Mouse (Mus musculus) forebrain, embryonic 13.5 days (tissue): ENCODE data around the gene Strn. TPM values are rescaled to one million over a fixed set of nuclear protein-coding genes. Genes with fewer than 3 reads are reported as not detected.

Source experiments
- ATAC-seq: fragments of 200-750 bp; cut with Nextera tagmentation; 2 replicates; pipeline ENCODE4 v1.8.0; 2017
- H3K27ac ChIP-seq: fragments of 300-500 bp; sonication (generic); 2 replicates; pipeline ENCODE4 v1.5.1; 2015; ENCODE audit warnings: inconsistent platforms, mild to moderate bottlenecking, moderate library complexity
- H3K27me3 ChIP-seq: fragments of 300-500 bp; sonication (generic); 2 replicates; pipeline ENCODE4 v1.6.1; 2015; ENCODE audit warnings: mild to moderate bottlenecking, inconsistent platforms
- H3K36me3 ChIP-seq: fragments of 300-500 bp; sonication (generic); 2 replicates; pipeline ENCODE4 v1.6.1; 2015; ENCODE audit warnings: mild to moderate bottlenecking, inconsistent platforms; ENCODE audit not compliant: poor library complexity, severe bottlenecking
- H3K4me1 ChIP-seq: fragments of 300-500 bp; sonication (generic); 2 replicates; pipeline ENCODE4 v1.6.1; 2015; ENCODE audit warnings: inconsistent platforms
- H3K4me2 ChIP-seq: fragments of 300-500 bp; sonication (generic); 2 replicates; pipeline ENCODE4 v1.6.1; 2015; ENCODE audit warnings: inconsistent platforms, mild to moderate bottlenecking, moderate library complexity
- H3K4me3 ChIP-seq: fragments of 300-500 bp; sonication (generic); 2 replicates; pipeline ENCODE4 v1.5.1; 2015; ENCODE audit warnings: mild to moderate bottlenecking, inconsistent platforms
- H3K9ac ChIP-seq: fragments of 300-500 bp; sonication (generic); 2 replicates; pipeline ENCODE4 v1.6.1; 2015; ENCODE audit warnings: mild to moderate bottlenecking, inconsistent platforms
- H3K9me3 ChIP-seq: fragments of 300-500 bp; sonication (generic); replicated peaks from 2 replicates; pipeline ENCODE4 v1.6.1; 2016; ENCODE audit warnings: inconsistent platforms
- WGBS: fragments of 180-500 bp; shearing (Covaris S2); methylation state at CpG from one replicate; pipeline ENCODE4 v1.1.7; 2015; 5-methylcytosine and 5-hydroxymethylcytosine counted together
- polyA plus RNA-seq: library from polyadenylated mRNA; unstranded; fragments of >200 nt; fragmentation: Nextera tagmentation; extraction: Ambion mirVana; gene quantifications from 2 replicates; pipeline ENCODE4 v1.2.1, GENCODE M21; 2015

The Strn gene
- 4.5 and 5.8 TPM in 2 replicates for polyA plus RNA-seq

GRCm38 (mm10) chr17:78737096-78737495 is at the start of gene Strn:
Gene Strn, minus strand, starts transcription at chr17:78737196.
- peak within 1 kb of the TSS; percentile 86 for H3K4me2 ChIP-seq
- peak within 1 kb of the TSS; percentile 92 for H3K4me3 ChIP-seq
- peaks cover 25% of the 10 kb centered on the region for H3K4me1 ChIP-seq
- peak within 1 kb of the TSS; percentile 90 for H3K9ac ChIP-seq
- 40% methylated on average over 4 of the region's 4 CpGs for WGBS
- no peaks in the 10 kb centered on the region for H3K9me3 ChIP-seq
- 0 out of 2 replicates have a peak, but pooled peaks cover 4% of the 10 kb centered on the region for H3K36me3 ChIP-seq
- no peaks in the 10 kb centered on the region for H3K27me3 ChIP-seq
- no peak for ATAC-seq
- peak within 1 kb of the TSS; percentile 76 for H3K27ac ChIP-seq

DNA sequence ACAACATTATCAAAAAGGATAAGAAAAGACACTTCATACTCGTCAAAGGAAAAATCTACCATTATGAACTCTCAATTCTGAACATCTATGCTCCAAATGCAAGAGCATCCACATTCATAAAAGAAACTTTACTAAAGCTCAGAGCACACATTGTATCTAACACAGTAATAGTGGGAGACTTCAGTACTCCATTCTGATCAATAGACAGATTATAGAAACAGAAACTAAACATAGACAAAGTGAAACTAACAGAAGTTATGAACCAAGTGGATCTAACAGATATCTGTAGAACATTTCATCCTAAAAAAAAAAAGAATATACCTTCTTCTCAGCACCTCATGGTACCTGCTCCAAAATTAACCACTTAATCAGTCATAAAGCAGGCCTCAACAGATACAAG is 41.8 kb upstream of the Strn start:
- no peaks in the 10 kb centered on the region for H3K9me3 ChIP-seq
- H3K4me3 ChIP-seq: no peak overlapping the region
- H3K36me3 ChIP-seq: peaks cover 34% of the 10 kb centered on the region
- H3K4me1 ChIP-seq: no peaks in the 10 kb centered on the region
- no peaks in the 10 kb centered on the region for H3K27me3 ChIP-seq
- 89% methylated on average over 1 of the region's 1 CpGs for WGBS
- no peak overlapping the region for H3K9ac ChIP-seq
- no peak for ATAC-seq
- H3K27ac ChIP-seq: no peak overlapping the region
- no peak overlapping the region for H3K4me2 ChIP-seq

GRCm38 (mm10) chr17:78772317-78772716 is 35.3 kb upstream of the Strn start:
- no peak overlapping the region for H3K4me3 ChIP-seq
- no peak overlapping the region for H3K4me2 ChIP-seq
- ATAC-seq: no peak
- no peaks in the 10 kb centered on the region for H3K4me1 ChIP-seq
- WGBS: 89% methylated on average over 2 of the region's 2 CpGs
- no peaks in the 10 kb centered on the region for H3K27me3 ChIP-seq
- H3K36me3 ChIP-seq: peaks cover 42% of the 10 kb centered on the region
- H3K9me3 ChIP-seq: no peaks in the 10 kb centered on the region
- H3K9ac ChIP-seq: no peak overlapping the region
- no peak overlapping the region for H3K27ac ChIP-seq

GRCm38 (mm10) chr17:78770932-78771331 is 33.9 kb upstream of the Strn start:
- Histone ChIP-seq H3K27ac (no peak overlapping the region), H3K36me3 (peaks cover 46% of the 10 kb centered on the region), H3K9ac (no peak overlapping the region), H3K9me3 (no peaks in the 10 kb centered on the region), H3K4me1 (no peaks in the 10 kb centered on the region), H3K27me3 (no peaks in the 10 kb centered on the region), H3K4me2 (no peak overlapping the region), H3K4me3 (no peak overlapping the region)
- WGBS: 81% methylated on average over 7 of the region's 7 CpGs
- ATAC-seq: no peak

DNA sequence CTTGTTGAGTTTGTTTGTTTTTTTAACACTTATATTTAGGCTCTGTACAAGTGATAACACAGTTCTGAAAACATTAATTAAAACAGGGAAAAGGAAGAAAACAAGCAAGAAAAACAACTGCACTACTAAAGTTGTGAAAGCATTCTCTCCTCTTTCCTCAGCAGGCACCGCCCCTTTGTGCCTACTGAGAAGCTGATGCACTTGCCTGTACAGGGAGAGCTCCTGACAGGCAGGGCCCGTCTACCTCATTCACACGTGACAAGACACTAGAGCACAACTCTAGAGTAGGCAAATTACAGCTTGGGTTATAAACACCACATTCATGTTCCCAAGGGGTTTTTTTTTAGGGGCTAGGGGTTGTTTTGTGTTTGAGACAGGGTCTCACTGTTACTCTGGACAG is 32.3 kb upstream of the Strn start:
- 81% methylated on average over 3 of the region's 3 CpGs for WGBS
- peaks cover 62% of the 10 kb centered on the region for H3K36me3 ChIP-seq
- no peak for ATAC-seq

GRCm38 (mm10) chr17:78768937-78769336 is 31.9 kb upstream of the Strn start:
- Histone ChIP-seq H3K9ac (no peak overlapping the region), H3K27ac (no peak overlapping the region), H3K36me3 (peaks cover 66% of the 10 kb centered on the region), H3K4me1 (no peaks in the 10 kb centered on the region), H3K9me3 (no peaks in the 10 kb centered on the region), H3K27me3 (no peaks in the 10 kb centered on the region), H3K4me2 (no peak overlapping the region), H3K4me3 (no peak overlapping the region)
- no peak for ATAC-seq
- WGBS: 84% methylated on average over 2 of the region's 2 CpGs

More for the DNA sequence above, 32.3 kb upstream of the Strn start:
- Histone ChIP-seq H3K4me2 (no peak overlapping the region), H3K27me3 (no peaks in the 10 kb centered on the region), H3K9me3 (no peaks in the 10 kb centered on the region), H3K27ac (no peak overlapping the region), H3K4me3 (no peak overlapping the region), H3K4me1 (no peaks in the 10 kb centered on the region), H3K9ac (no peak overlapping the region)

- ATAC-seq: no peak
- Histone ChIP-seq H3K9ac (no peak overlapping the region), H3K4me3 (no peak overlapping the region), H3K27me3 (no peaks in the 10 kb centered on the region), H3K4me1 (no peaks in the 10 kb centered on the region), H3K9me3 (no peaks in the 10 kb centered on the region), H3K36me3 (peaks cover 66% of the 10 kb centered on the region), H3K4me2 (no peak overlapping the region), H3K27ac (no peak overlapping the region)
- 77% methylated on average over 8 of the region's 8 CpGs for WGBS
Measured at GRCm38 (mm10) chr17:78767546-78767945, 30.6 kb upstream of the Strn start.

- Histone ChIP-seq H3K4me1 (no peaks in the 10 kb centered on the region), H3K27me3 (no peaks in the 10 kb centered on the region), H3K4me2 (no peak overlapping the region), H3K9ac (no peak overlapping the region), H3K4me3 (no peak overlapping the region), H3K9me3 (no peaks in the 10 kb centered on the region), H3K36me3 (peaks cover 70% of the 10 kb centered on the region), H3K27ac (no peak overlapping the region)
- no peak for ATAC-seq
- 88% methylated on average over 7 of the region's 7 CpGs for WGBS
Measured at GRCm38 (mm10) chr17:78766084-78766483, 29.1 kb upstream of the Strn start.

DNA sequence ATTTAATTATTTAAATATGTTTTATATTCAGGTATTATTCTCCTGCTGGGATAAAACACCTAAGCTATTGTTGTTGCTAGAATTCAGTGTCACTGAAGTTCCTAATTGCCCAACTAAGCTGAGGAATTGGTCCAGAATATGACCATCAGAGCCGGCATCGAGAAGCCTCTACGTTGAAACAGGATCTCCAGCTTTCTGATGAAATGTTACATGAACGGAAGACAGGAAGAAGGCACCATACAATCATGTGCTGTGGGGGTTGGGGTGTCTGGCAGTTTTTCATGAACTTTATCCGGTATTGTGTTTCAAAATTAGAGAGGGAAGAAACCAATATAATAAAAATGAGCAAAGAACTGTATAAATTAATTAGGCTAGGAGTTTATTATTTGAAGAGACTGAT is 26.3 kb upstream of the Strn start:
- Histone ChIP-seq H3K4me1 (no peaks in the 10 kb centered on the region), H3K27ac (no peak overlapping the region), H3K4me3 (no peak overlapping the region), H3K9me3 (no peaks in the 10 kb centered on the region), H3K27me3 (no peaks in the 10 kb centered on the region), H3K36me3 (peaks cover 71% of the 10 kb centered on the region), H3K4me2 (no peak overlapping the region), H3K9ac (no peak overlapping the region)
- WGBS: 95% methylated on average over 5 of the region's 5 CpGs
- ATAC-seq: no peak

DNA sequence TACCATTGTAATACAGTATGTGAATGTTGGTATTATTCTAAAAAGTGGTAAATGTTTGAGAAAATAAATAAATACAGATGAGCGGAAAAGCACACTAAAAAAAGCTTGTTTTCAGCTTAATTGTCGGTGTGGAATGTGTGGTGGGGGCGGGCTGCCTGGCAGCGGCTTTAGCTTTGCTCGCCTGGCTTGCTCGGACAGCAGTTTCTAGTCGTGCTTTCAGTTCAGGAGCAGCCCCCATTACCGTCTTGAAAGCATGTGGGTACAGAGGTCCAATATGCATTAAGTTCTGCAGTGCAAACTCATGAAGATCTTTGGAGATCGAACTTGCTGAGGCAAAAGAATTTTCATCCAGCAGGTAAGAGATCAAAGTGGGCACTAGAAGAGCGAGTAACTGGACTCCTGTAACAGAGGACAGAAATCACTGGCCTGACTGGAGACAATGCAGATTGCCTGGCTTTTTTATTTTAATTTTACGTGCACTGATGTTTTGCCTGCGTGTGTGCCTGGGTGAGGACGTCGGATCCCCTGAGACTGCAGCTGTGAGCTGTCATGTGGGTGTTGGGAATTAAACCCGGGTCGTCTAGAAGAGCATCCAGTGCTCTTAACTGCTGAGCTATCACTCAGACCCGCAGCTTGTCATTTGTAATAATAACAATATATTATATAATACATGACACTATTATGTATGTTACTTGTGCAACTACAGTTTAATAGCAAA is 16.1 kb upstream of the Strn start:
- peaks cover 54% of the 10 kb centered on the region for H3K36me3 ChIP-seq
- no peak overlapping the region for H3K27ac ChIP-seq
- no peaks in the 10 kb centered on the region for H3K9me3 ChIP-seq
- 44% methylated on average over 17 of the region's 17 CpGs for WGBS
- ATAC-seq: no peak
- no peak overlapping the region for H3K4me2 ChIP-seq
- no peaks in the 10 kb centered on the region for H3K27me3 ChIP-seq
- H3K4me3 ChIP-seq: no peak overlapping the region
- 0 out of 2 replicates have a peak overlapping the region, but pooled peaks have one; percentile 34 for H3K9ac ChIP-seq
- H3K4me1 ChIP-seq: peaks cover 5% of the 10 kb centered on the region; the same call in 1 of the 2 replicates

GRCm38 (mm10) chr17:78752064-78752463 is 15.1 kb upstream of the Strn start:
- no peak overlapping the region for H3K9ac ChIP-seq
- no peak for ATAC-seq

DNA sequence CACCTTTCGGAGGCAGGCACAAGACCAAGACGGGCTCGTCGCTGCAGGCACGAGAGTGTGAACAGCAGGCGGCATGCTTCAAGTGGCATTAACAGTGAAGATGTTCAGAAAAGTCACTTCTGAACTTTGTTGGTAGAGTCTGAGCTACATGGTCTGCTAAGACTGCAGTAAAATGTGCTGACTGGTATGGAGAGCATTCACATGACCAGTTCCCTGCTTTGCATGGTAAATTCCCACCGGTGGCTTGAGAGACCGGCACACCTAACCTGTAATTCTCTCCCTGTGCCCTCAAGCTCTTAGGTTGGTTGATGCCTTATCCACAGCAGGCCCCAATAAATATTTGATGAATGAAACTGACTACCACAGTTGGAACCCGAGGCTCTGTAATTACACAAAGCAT is 11.4 kb upstream of the Strn start:
- Histone ChIP-seq H3K4me2 (no peak overlapping the region), H3K4me1 (peaks cover 5% of the 10 kb centered on the region; the same call in 1 of the 2 replicates), H3K36me3 (peaks cover 28% of the 10 kb centered on the region), H3K27me3 (no peaks in the 10 kb centered on the region), H3K27ac (no peak overlapping the region), H3K4me3 (no peak overlapping the region), H3K9ac (no peak overlapping the region), H3K9me3 (no peaks in the 10 kb centered on the region)
- WGBS: 86% methylated on average over 9 of the region's 9 CpGs
- no peak for ATAC-seq

More at GRCm38 (mm10) chr17:78752064-78752463, 15.1 kb upstream of the Strn start:
- Histone ChIP-seq H3K4me1 (peaks cover 5% of the 10 kb centered on the region; the same call in 1 of the 2 replicates), H3K36me3 (peaks cover 45% of the 10 kb centered on the region), H3K4me2 (no peak overlapping the region), H3K27ac (no peak overlapping the region), H3K27me3 (no peaks in the 10 kb centered on the region), H3K9me3 (no peaks in the 10 kb centered on the region), H3K4me3 (no peak overlapping the region)
- 52% methylated on average over 10 of the region's 10 CpGs for WGBS

- Histone ChIP-seq H3K27ac (no peak overlapping the region), H3K9ac (no peak overlapping the region), H3K4me3 (no peak overlapping the region), H3K36me3 (no peaks in the 10 kb centered on the region), H3K4me2 (no peak overlapping the region), H3K9me3 (no peaks in the 10 kb centered on the region), H3K4me1 (peaks cover 20% of the 10 kb centered on the region), H3K27me3 (no peaks in the 10 kb centered on the region)
- no peak for ATAC-seq
- 42% methylated on average over 1 of the region's 1 CpGs for WGBS
Measured at GRCm38 (mm10) chr17:78738416-78738815, 1.4 kb upstream of the Strn start.
